13 mouse cellular contexts compared by ENCODE assay signal in genomic region chr14:23052833-23053592, GRCm38 (mm10).
DNase-seq lines count a peak whose midpoint lies in the region; ATAC-seq and TF ChIP-seq lines count a peak whose summit lies in the region.
"Had no signal": no experiment of that assay in that cellular context is flagged by ENCODE, and none has a peak within 500 bp of the region (broad histone marks: within the 10 kb centered on the region; RNA-seq: fewer than 3 reads in every experiment).

No protein-coding gene starts in this region.

- no peaks in the 10 kb centered on the region for H3K9me3 ChIP-seq in hindbrain, embryonic 16.5 days (ENCODE audit: control insufficient read depth, low read length)
- H3K9me3 ChIP-seq in intestine, embryonic 16.5 days (ENCODE audit: control insufficient read depth, low read length): no peaks in the 10 kb centered on the region
- H3K9me3 ChIP-seq: heart, embryonic 15.5 days; lung, embryonic 15.5 days had no signal

- H3K4me3 ChIP-seq in left cerebral cortex, adult 2 months: no peak overlapping the region
- no peak overlapping the region for H3K4me3 ChIP-seq in hindbrain, embryonic 16.5 days (ENCODE audit: low read length)
- H3K4me3 ChIP-seq in intestine, embryonic 16.5 days (ENCODE audit: low read length): no peak overlapping the region
- H3K4me3 ChIP-seq: heart, embryonic 15.5 days; lung, embryonic 15.5 days had no signal

- 45% methylated on average over 11 of the region's 11 CpGs for WGBS in hindbrain, embryonic 16.5 days
- 65% methylated on average over 11 of the region's 11 CpGs for WGBS in intestine, embryonic 16.5 days

- TF ChIP-seq CTCF in left cerebral cortex, adult 2 months (IDR thresholded peaks at IDR 0.05): no peak
- no peak for TF ChIP-seq CTCF in brain, embryonic 14.5 days (IDR thresholded peaks at IDR 0.05; ENCODE audit: borderline replicate concordance, extremely low read depth, insufficient read depth, insufficient read length)

- ATAC-seq in hindbrain, embryonic 16.5 days: peak; percentile 81
- no peak for ATAC-seq in intestine, embryonic 16.5 days

- no peaks in the 10 kb centered on the region for H3K36me3 ChIP-seq in hindbrain, embryonic 16.5 days (ENCODE audit: control insufficient read depth, insufficient read depth, low read length)
- no peaks in the 10 kb centered on the region for H3K36me3 ChIP-seq in intestine, embryonic 16.5 days (ENCODE audit: control insufficient read depth, insufficient read depth, low read length)
- H3K36me3 ChIP-seq: heart, embryonic 15.5 days; lung, embryonic 15.5 days had no signal

- H3K4me2 ChIP-seq in hindbrain, embryonic 16.5 days (ENCODE audit: low read length): no peak overlapping the region
- H3K4me2 ChIP-seq in intestine, embryonic 16.5 days (ENCODE audit: low read depth, low read length): no peak overlapping the region
- H3K4me2 ChIP-seq: heart, embryonic 15.5 days; lung, embryonic 15.5 days had no signal

- intact Hi-C loops in left cerebral cortex, postnatal 14 days (cut with DNase I): loop anchor here (10.0 kb wide), 1 partner anchor 352 kb away; no protein-coding TSS in a partner anchor
- intact Hi-C loops in left cerebral cortex, adult 2 months (cut with DNase I): loop anchor here (10.0 kb wide), 1 partner anchor 352 kb away; no protein-coding TSS in a partner anchor

- TF ChIP-seq POLR2A in brain, embryonic 14.5 days (IDR thresholded peaks at IDR 0.05; ENCODE audit: borderline replicate concordance, extremely low read depth, insufficient read depth, insufficient read length, poor library complexity, severe bottlenecking): no peak

- no peak overlapping the region for H3K9ac ChIP-seq in hindbrain, embryonic 16.5 days (ENCODE audit: low read depth, low read length)
- H3K9ac ChIP-seq in intestine, embryonic 16.5 days (ENCODE audit: low read depth, low read length): no peak overlapping the region
- H3K9ac ChIP-seq: heart, embryonic 15.5 days; lung, embryonic 15.5 days had no signal

- no peaks in the 10 kb centered on the region for H3K4me1 ChIP-seq in hindbrain, embryonic 16.5 days (ENCODE audit: control insufficient read depth, insufficient read depth, low read depth, low read length)
- peaks cover 4% of the 10 kb centered on the region; the same call in 1 of the 2 replicates for H3K4me1 ChIP-seq in intestine, embryonic 16.5 days (ENCODE audit: control insufficient read depth, insufficient read depth, low read length)
- H3K4me1 ChIP-seq: heart, embryonic 15.5 days had no signal

- H3K27ac ChIP-seq in left cerebral cortex, adult 2 months: no peak overlapping the region
- H3K27ac ChIP-seq in hindbrain, embryonic 16.5 days (ENCODE audit: low read depth, low read length): no peak overlapping the region
- H3K27ac ChIP-seq in intestine, embryonic 16.5 days (ENCODE audit: low read length): no peak overlapping the region
- H3K27ac ChIP-seq: heart, embryonic 15.5 days; kidney, postnatal 0 days; lung, embryonic 15.5 days had no signal

- peak; percentile 16 for DNase-seq in cerebellum, adult 9-10 months
- DNase-seq in cerebellum, adult 8-10 months: no peak
- DNase-seq in left cerebral cortex, postnatal 14 days (ENCODE audit: low spot score in 2 of 2): peak; percentile 7 to 17
- DNase-seq in left cerebral cortex, adult 2 months (ENCODE audit: extremely low spot score in 1 of 2, low spot score in 2 of 2): no peak
- DNase-seq in brain, embryonic 14.5 days (ENCODE audit: low read depth): peak; percentile 70
- no peak for DNase-seq in gastrocnemius, adult 18-20 months (ENCODE audit: low spot score)
- DNase-seq: right cerebral cortex, postnatal 25 days; thymus, postnatal 25 days had no signal

- H3K27me3 ChIP-seq in hindbrain, embryonic 16.5 days (replicated peaks; ENCODE audit: control insufficient read depth, insufficient read depth, low read length): no peaks in the 10 kb centered on the region; the same call in 1 of the 2 replicates
- H3K27me3 ChIP-seq in intestine, embryonic 16.5 days (replicated peaks; ENCODE audit: control insufficient read depth, insufficient read depth, low read length): no peaks in the 10 kb centered on the region
- H3K27me3 ChIP-seq: heart, embryonic 15.5 days; lung, embryonic 15.5 days had no signal

Comparison
In these comparisons a context has a peak if more than half of its experiments do, and no peak if none do; other contexts are left out.
1. DNase-seq: peak in cerebellum, adult 9-10 months (single experiment), left cerebral cortex, postnatal 14 days (2 of 2) and brain, embryonic 14.5 days (single experiment); none in cerebellum, adult 8-10 months (single experiment), left cerebral cortex, adult 2 months (0 of 2) and gastrocnemius, adult 18-20 months (single experiment).